Mouse (Mus musculus) neural tube, embryonic 13.5 days (tissue): ENCODE data around the gene Phox2b. TPM values are rescaled to one million over a fixed set of nuclear protein-coding genes. Genes with fewer than 3 reads are reported as not detected.

Source experiments
- ATAC-seq: fragments of 200-750 bp; cut with Nextera tagmentation; 2 replicates; pipeline ENCODE4 v1.8.0; 2017; ENCODE audit warnings: low read depth, mild to moderate bottlenecking, moderate TSS enrichment, moderate library complexity
- H3K27ac ChIP-seq: fragments of 300-500 bp; sonication (generic); replicated peaks from 2 replicates; pipeline ENCODE4 v1.5.1; 2015; ENCODE audit warnings: moderate library complexity, mild to moderate bottlenecking, inconsistent platforms
- H3K27me3 ChIP-seq: fragments of 300-500 bp; sonication (generic); 2 replicates; pipeline ENCODE4 v1.6.1; 2015; ENCODE audit warnings: mild to moderate bottlenecking, inconsistent platforms
- H3K36me3 ChIP-seq: fragments of 300-500 bp; sonication (generic); 2 replicates; pipeline ENCODE4 v1.6.1; 2015; ENCODE audit warnings: mild to moderate bottlenecking, inconsistent platforms
- H3K4me1 ChIP-seq: fragments of 300-500 bp; sonication (generic); replicated peaks from 2 replicates; pipeline ENCODE4 v1.6.1; 2015; ENCODE audit warnings: inconsistent platforms
- H3K4me2 ChIP-seq: fragments of 300-500 bp; sonication (generic); 2 replicates; pipeline ENCODE4 v1.6.1; 2015; ENCODE audit warnings: inconsistent platforms, mild to moderate bottlenecking, moderate library complexity
- H3K4me3 ChIP-seq: fragments of 300-500 bp; sonication (generic); 2 replicates; pipeline ENCODE4 v1.5.1; 2015; ENCODE audit warnings: mild to moderate bottlenecking, inconsistent platforms
- H3K9ac ChIP-seq: fragments of 300-500 bp; sonication (generic); 2 replicates; pipeline ENCODE4 v1.6.1; 2015; ENCODE audit warnings: moderate library complexity, mild to moderate bottlenecking, inconsistent platforms
- H3K9me3 ChIP-seq: fragments of 300-500 bp; sonication (generic); 2 replicates; pipeline ENCODE4 v1.6.1; 2016; ENCODE audit warnings: inconsistent platforms
- WGBS: fragments of 180-500 bp; shearing (Covaris S2); methylation state at CpG from one replicate; pipeline ENCODE4 v1.1.7; 2015; 5-methylcytosine and 5-hydroxymethylcytosine counted together
- polyA plus RNA-seq: library from polyadenylated mRNA; unstranded; fragments of >200 nt; fragmentation: Nextera tagmentation; extraction: Ambion mirVana; gene quantifications from 2 replicates; pipeline ENCODE4 v1.2.1, GENCODE M21; 2015

The Phox2b gene
- polyA plus RNA-seq, 1 experiment from 2014 or later: 0.93 TPM

DNA sequence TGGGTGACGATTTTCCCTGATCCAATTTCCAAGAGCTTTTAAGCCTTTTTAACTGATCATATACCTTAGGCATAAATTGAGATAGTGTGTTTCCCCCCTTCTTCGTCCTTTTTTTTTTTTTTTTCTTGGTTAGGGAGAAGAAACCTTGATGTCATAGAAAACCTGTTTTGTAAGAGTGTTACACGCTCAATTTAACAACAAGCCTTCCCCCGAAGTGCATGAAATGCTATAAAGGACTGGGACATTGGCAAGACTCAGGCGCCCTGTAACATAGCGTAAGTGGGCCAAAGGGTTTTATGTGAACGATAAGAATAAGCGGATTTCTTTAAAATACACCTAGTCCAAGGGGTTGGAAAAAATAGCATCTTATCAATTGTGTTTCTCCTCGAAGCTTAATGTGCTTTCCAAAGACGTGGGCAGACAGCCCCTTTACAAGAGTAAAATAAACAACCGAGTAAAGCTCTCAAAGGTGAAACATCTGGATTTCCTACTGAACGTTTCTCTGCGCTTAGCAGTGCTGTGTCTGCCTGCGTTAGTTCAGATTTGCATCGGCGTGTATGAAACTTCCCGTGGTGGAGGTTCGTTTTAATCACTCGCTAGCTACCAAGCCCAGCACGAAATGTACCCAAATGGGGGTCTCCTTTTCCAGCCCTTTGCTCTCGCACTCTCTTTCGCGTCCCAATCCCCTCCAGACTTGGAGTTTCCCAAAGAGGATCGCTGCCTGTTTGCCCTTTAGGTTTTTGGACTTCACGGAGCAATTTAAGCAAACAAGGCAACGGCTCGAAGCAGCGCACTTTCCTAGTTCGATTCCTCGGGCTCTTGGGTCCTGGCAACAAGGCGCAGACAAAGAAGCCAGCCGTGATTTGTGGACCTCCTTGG lies 531 bp upstream of the Phox2b start:
- Histone ChIP-seq H3K27ac (no peak overlapping the region), H3K9me3 (no peaks in the 10 kb centered on the region), H3K4me1 (peaks cover 6% of the 10 kb centered on the region), H3K9ac (no peak overlapping the region), H3K27me3 (peaks cover 98% of the 10 kb centered on the region), H3K36me3 (no peaks in the 10 kb centered on the region), H3K4me3 (no peak overlapping the region), H3K4me2 (no peak overlapping the region)
- under 1% methylated on average over 32 of the region's 32 CpGs for WGBS
- no peak for ATAC-seq

DNA sequence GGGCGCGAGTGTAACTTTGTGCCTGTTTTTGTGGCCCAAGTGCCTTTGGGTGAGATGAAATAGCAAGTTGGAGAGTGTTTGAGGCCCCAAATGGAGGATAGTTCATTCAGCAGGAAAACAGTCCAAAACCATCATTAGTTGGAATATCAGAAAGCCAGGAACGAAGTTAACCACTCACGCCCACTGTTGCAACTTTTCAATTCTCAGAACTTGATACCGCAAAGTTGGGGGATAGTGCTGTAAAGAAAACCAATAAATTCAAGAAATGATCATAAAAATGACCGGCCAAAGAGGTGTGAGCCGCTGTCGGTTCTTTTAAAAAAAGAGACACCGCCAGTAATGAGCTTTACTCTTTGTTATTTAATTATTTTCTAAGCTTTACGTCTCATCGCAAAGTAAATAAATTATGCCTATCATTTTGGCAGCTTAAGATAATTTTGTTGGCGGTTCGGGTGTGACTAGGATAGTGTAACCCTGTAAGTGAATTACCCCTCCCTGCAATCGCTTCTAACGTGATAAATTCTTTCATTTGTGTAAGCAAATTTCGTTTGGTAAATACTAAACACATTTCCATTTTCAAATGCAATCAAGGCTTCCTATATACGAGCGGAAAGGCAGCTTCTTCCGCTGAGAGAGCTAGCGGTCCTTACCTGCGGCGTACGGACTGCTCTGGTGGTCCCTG lies 909 bp downstream of the Phox2b start:
- H3K9ac ChIP-seq: no peak overlapping the region
- peaks cover 98% of the 10 kb centered on the region for H3K27me3 ChIP-seq
- ATAC-seq: no peak

DNA sequence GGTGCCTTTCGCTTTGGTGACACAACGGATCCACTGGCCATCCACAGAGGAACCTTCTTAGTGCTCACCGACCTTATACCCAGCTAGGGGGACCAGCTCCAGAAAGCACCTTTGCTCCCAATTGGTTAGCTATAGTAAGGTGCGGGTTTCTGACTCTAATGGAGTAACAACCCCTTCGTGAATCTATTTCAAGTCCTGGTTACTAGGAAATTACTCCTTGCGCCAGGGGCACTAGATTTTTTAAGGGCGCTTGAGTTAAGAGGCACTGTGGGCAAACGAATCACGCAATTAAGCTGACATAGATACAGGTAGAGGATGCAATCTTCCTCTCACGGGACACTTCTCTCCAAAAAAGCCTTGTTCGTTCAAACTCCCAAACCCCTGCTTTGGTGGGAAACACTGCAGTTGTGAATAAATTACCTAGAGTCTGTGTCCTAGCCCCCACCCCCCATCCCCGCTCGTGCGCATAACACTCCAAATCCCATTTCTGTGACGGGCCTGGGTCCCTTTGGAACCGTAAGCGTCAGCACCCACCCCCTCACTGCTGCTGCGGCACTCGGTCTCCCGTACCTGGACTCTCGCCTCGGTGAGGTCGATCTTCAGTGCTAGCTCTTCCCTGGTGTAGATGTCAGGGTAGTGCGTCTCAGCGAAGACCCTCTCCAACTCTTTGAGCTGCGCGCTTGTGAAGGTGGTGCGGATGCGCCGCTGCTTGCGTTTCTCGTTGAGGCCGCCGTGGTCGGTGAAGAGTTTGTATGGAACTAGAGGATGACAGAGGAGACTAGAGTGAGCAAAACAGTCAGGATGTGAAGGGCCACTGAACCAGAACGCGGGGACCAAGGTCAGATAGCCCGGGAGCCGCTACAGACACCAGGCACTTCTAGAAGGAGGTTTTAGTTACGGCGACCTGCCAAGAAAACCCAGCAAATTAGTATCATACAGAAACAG lies 1.7 kb downstream of the Phox2b start:
- no peak overlapping the region for H3K9ac ChIP-seq
- no peaks in the 10 kb centered on the region for H3K36me3 ChIP-seq
- peaks cover 98% of the 10 kb centered on the region for H3K27me3 ChIP-seq
- 2% methylated on average over 41 of the region's 41 CpGs for WGBS
- no peak overlapping the region for H3K27ac ChIP-seq
- ATAC-seq: no peak
- H3K4me2 ChIP-seq: no peak overlapping the region
- H3K4me3 ChIP-seq: no peak overlapping the region
- H3K4me1 ChIP-seq: peaks cover 6% of the 10 kb centered on the region
- no peaks in the 10 kb centered on the region for H3K9me3 ChIP-seq

More for the DNA sequence above, 909 bp downstream of the Phox2b start:
- Histone ChIP-seq H3K36me3 (no peaks in the 10 kb centered on the region), H3K27ac (no peak overlapping the region), H3K4me2 (no peak overlapping the region), H3K4me3 (no peak overlapping the region), H3K9me3 (no peaks in the 10 kb centered on the region), H3K4me1 (peaks cover 6% of the 10 kb centered on the region)
- WGBS: under 1% methylated on average over 23 of the region's 23 CpGs

DNA sequence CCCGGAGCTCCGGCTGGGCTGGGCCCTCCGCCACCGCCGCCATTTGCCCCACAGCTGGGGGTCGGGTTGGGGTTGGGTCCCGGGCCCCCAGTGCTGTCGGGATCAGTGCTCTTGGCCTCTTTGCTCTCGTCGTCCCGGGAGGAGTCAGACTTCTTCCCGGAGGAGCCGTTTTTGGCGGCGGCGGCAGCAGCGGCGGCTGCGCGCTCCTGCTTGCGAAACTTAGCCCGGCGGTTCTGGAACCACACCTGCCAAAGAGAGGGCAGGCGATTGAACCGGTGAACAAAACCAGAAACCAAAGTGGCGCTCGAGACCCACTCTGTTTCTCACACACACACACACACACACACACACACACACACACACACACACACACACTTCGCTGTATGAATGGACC lies 2.7 kb downstream of the Phox2b start:
- Histone ChIP-seq H3K9ac (no peak overlapping the region), H3K4me3 (peak overlapping the region; percentile 16), H3K27ac (no peak overlapping the region), H3K4me1 (peaks cover 6% of the 10 kb centered on the region), H3K9me3 (no peaks in the 10 kb centered on the region), H3K36me3 (no peaks in the 10 kb centered on the region), H3K27me3 (peaks cover 98% of the 10 kb centered on the region), H3K4me2 (peak overlapping the region; percentile 37)
- ATAC-seq: no peak
- WGBS: under 1% methylated on average over 27 of the region's 28 CpGs

GRCm38 (mm10) chr5:67095651-67096377 lies 3.3 kb downstream of the Phox2b start:
- no peak overlapping the region for H3K27ac ChIP-seq
- ATAC-seq: no peak
- H3K4me2 ChIP-seq: peak overlapping the region; percentile 37
- no peaks in the 10 kb centered on the region for H3K36me3 ChIP-seq
- H3K9ac ChIP-seq: no peak overlapping the region
- H3K9me3 ChIP-seq: no peaks in the 10 kb centered on the region
- WGBS: under 1% methylated on average over 47 of the region's 47 CpGs
- H3K4me3 ChIP-seq: peak overlapping the region; percentile 16
- H3K4me1 ChIP-seq: peaks cover 6% of the 10 kb centered on the region
- H3K27me3 ChIP-seq: peaks cover 98% of the 10 kb centered on the region

DNA sequence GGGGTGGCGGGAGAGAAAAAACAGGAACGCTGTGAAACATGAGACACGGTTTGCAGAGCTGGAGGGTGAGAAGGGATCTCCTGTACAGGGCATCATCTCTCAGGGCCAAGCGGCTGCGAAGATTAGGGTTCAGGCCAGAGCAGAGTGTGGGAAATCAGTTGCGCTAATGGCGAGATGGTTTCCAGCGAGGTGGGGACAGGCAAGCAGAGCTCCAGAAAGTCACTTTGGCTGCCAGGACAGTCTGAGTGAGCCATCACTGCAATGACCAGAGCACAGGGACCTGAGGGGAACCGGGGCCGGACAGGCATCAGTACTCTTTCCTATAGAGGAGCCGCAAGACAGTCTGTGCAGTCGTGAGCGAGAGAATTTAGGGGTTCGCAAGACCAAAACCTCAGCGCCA lies 3.9 kb downstream of the Phox2b start:
- Histone ChIP-seq H3K36me3 (no peaks in the 10 kb centered on the region), H3K27ac (no peak overlapping the region), H3K9ac (no peak overlapping the region), H3K27me3 (peaks cover 98% of the 10 kb centered on the region), H3K4me1 (peaks cover 6% of the 10 kb centered on the region), H3K4me2 (no peak overlapping the region), H3K9me3 (no peaks in the 10 kb centered on the region), H3K4me3 (no peak overlapping the region)
- 2% methylated on average over 15 of the region's 15 CpGs for WGBS
- no peak for ATAC-seq

- Histone ChIP-seq H3K4me1 (peaks cover 6% of the 10 kb centered on the region), H3K4me2 (no peak overlapping the region), H3K27ac (no peak overlapping the region), H3K4me3 (no peak overlapping the region), H3K9me3 (no peaks in the 10 kb centered on the region), H3K36me3 (no peaks in the 10 kb centered on the region), H3K9ac (no peak overlapping the region), H3K27me3 (peaks cover 97% of the 10 kb centered on the region)
- no peak for ATAC-seq
- 10% methylated on average over 2 of the region's 2 CpGs for WGBS
Measured at GRCm38 (mm10) chr5:67093991-67094390, 5.1 kb downstream of the Phox2b start.

GRCm38 (mm10) chr5:67091766-67092165 lies 7.3 kb downstream of the Phox2b start:
- 0 out of 2 replicates have a peak, but pooled peaks have one; percentile 32 for ATAC-seq
- Histone ChIP-seq H3K27me3 (peaks cover 90% of the 10 kb centered on the region), H3K9me3 (no peaks in the 10 kb centered on the region), H3K4me1 (peaks cover 6% of the 10 kb centered on the region), H3K4me2 (no peak overlapping the region), H3K36me3 (no peaks in the 10 kb centered on the region), H3K27ac (no peak overlapping the region), H3K9ac (no peak overlapping the region), H3K4me3 (no peak overlapping the region)
- WGBS: 21% methylated on average over 4 of the region's 4 CpGs

- 80% methylated on average over 5 of the region's 5 CpGs for WGBS
- 0 out of 2 replicates have a peak, but pooled peaks cover under 1% of the 10 kb centered on the region for H3K4me1 ChIP-seq
Measured at GRCm38 (mm10) chr5:67090856-67091255, 8.2 kb downstream of the Phox2b start.

GRCm38 (mm10) chr5:67083117-67083516 lies 16.0 kb downstream of the Phox2b start:
- Histone ChIP-seq H3K4me3 (no peak overlapping the region), H3K36me3 (no peaks in the 10 kb centered on the region), H3K4me1 (peaks cover 6% of the 10 kb centered on the region; the same call in 1 of the 2 replicates), H3K4me2 (no peak overlapping the region), H3K9me3 (no peaks in the 10 kb centered on the region), H3K27ac (no peak overlapping the region), H3K9ac (no peak overlapping the region), H3K27me3 (peaks cover 48% of the 10 kb centered on the region)
- WGBS: 39% methylated on average over 6 of the region's 6 CpGs
- ATAC-seq: no peak

More at GRCm38 (mm10) chr5:67090856-67091255, 8.2 kb downstream of the Phox2b start:
- Histone ChIP-seq H3K9ac (no peak overlapping the region), H3K4me3 (no peak overlapping the region), H3K27me3 (peaks cover 83% of the 10 kb centered on the region), H3K36me3 (no peaks in the 10 kb centered on the region), H3K4me2 (no peak overlapping the region), H3K9me3 (no peaks in the 10 kb centered on the region), H3K27ac (no peak overlapping the region)
- no peak for ATAC-seq

DNA sequence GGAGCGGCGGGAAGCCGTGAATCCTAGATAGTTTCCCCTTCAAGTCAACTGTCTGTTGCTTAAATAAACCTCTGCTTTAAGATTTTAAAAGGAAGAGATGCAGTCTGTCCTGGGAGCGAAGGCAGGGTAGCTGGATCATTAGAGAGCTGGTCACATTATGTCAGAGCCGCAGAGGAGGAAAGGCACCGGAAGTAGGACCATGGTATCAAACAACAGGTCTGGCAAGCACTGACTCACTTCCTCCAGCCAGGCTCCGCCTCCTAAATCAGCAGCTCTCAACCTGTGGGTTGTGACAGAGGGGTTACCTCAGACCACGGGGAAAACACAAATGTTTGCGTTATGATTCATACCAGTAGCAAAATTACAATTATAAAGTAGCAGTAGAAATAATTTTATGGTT lies 35.5 kb downstream of the Phox2b start:
- H3K36me3 ChIP-seq: no peaks in the 10 kb centered on the region
- H3K27me3 ChIP-seq: no peaks in the 10 kb centered on the region
- H3K4me2 ChIP-seq: no peak overlapping the region
- H3K27ac ChIP-seq: no peak overlapping the region
- H3K9me3 ChIP-seq: no peaks in the 10 kb centered on the region
- H3K9ac ChIP-seq: no peak overlapping the region
- 90% methylated on average over 9 of the region's 9 CpGs for WGBS
- H3K4me3 ChIP-seq: no peak overlapping the region
- ATAC-seq: no peak
- H3K4me1 ChIP-seq: peaks cover 5% of the 10 kb centered on the region
